Mouse (Mus musculus) CD8-positive naive resting alpha-beta T cell, adult 57 days (primary cell): ENCODE results near the gene Tmem239. TPM values are rescaled to one million over a fixed set of nuclear protein-coding genes. Genes with fewer than 3 reads are reported as not detected.

Source experiments
- total RNA-seq: library from RNA; stranded (reverse); gene quantifications from one replicate; pipeline ENCODE4 v1.2.4, GENCODE M21; 2023

Tmem239 gene
- total RNA-seq, result not detected

DNA sequence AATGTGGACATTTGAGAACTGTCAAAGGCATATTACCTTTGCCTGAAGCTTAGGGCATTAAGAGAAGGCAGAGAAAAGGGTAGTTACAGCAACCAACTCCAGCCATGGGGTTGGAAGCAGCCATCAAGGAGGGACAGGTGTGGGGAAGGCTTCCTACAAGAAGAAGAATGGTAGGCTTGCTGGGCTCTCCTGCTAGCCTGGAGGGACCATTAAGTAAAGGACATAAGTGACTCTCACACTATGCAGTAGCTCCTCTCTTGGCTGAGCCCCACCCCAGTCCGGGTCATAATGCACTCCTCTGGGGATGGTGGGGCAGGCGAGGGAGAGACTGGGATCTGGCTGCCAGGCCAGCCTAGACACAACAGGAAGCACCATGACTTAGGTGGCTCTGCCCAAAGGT, at the start of gene Tmem239:
Tmem239 (plus strand) TSS at position 301 of the 400 bp plus-strand sequence.

GRCm38 (mm10) chr2:130397186-130397985, 8.9 kb upstream of the Tmem239 start, which contains the start of gene Cpxm1:
Cpxm1 (minus strand) TSS chr2:130397574.

GRCm38 (mm10) chr2:130404939-130405338, 1.3 kb upstream of the Tmem239 start, which contains the start of the genes Gm28372 and 1700020A23Rik:
Gm28372 (plus strand) TSS chr2:130405239.
1700020A23Rik (plus strand) TSS chr2:130405259.

DNA sequence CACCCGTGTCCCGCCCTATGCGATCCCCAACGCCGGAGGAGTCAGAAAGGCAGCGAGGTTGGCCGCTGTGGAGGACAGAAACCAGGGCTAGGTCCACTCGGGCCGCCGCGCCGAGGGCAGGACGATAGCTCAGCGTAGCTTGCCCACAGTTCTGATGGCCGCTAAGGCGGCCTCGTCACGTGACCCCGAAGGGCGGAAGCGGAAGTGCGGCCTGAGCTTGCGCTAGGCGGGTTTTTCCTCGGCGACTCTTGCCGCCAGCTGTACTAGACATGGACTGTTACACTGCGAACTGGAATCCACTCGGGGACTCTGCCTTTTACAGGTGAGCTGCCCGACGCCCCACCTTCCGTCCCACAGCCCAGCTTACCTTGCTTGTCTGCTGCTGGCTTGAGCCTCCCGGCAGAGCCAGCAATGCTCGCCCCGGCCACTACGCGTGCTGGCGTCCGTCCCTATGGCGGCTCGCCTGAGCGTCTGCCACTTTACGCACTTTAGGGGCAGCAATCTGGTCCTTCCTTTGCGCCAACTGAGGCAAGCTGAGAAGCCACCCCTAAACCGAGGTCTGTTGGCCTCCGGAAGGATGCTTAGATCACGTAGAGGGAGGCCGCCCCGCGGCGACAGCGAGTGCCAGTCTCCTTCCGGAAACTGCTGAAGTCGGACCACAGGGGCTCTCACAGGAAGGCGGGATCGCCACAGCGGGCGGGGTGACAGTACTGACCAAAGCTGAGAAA, 18.0 kb downstream of the Tmem239 start, which contains the start of the genes Vps16 and Pced1a:
Vps16 (plus strand) TSS at position 214 of the 728 bp plus-strand sequence.
Pced1a (minus strand) TSS at position 576 of the 728 bp plus-strand sequence.

GRCm38 (mm10) chr2:130449794-130450433, 43.6 kb downstream of the Tmem239 start, which contains the start of gene Ptpra:
Ptpra (plus strand) TSS chr2:130450278.

Other genes starting within 250 kb of the Tmem239 start
- 184 TPM for gene Snrpb, start 227.1 kb upstream of the Tmem239 start, total RNA-seq
- gene Tmc2, start 211.3 kb upstream of the Tmem239 start, total RNA-seq, result not detected
- gene Nop56, start 132.0 kb upstream of the Tmem239 start, total RNA-seq, result 404 TPM
- 118 TPM for gene Idh3b, start 121.9 kb upstream of the Tmem239 start, total RNA-seq
- gene Ebf4, start 111.3 kb upstream of the Tmem239 start, total RNA-seq, result not detected
- 0.67 TPM for gene Cpxm1, start 8.9 kb upstream of the Tmem239 start, total RNA-seq
- not detected for gene Gm28372, start 1.2 kb upstream of the Tmem239 start, total RNA-seq
- not detected for gene 1700020A23Rik, start 1.2 kb upstream of the Tmem239 start, total RNA-seq
- gene Vps16, start 17.9 kb downstream of the Tmem239 start, total RNA-seq, result 166 TPM
- gene Pced1a, start 18.2 kb downstream of the Tmem239 start, total RNA-seq, result 25.7 TPM
- gene Ptpra, start 43.8 kb downstream of the Tmem239 start, total RNA-seq, result 118 TPM
- gene Mrps26, start 157.3 kb downstream of the Tmem239 start, total RNA-seq, result 57.2 TPM
- not detected for gene Oxt, start 169.7 kb downstream of the Tmem239 start, total RNA-seq
- not detected for gene Avp, start 176.1 kb downstream of the Tmem239 start, total RNA-seq
- gene Fastkd5, start 223.5 kb downstream of the Tmem239 start, total RNA-seq, result 7.4 TPM
- gene Ubox5, start 223.6 kb downstream of the Tmem239 start, total RNA-seq, result 6.5 TPM
- gene Lzts3, start 236.3 kb downstream of the Tmem239 start, total RNA-seq, result 3.7 TPM